Mouse (Mus musculus) kidney, adult 9 months (tissue): ENCODE measurements at regions not wholly inside any gene's neighbourhood (a gene's known extent, or its start where the extent isn't known, plus 50 kb on each side); places are given as distances from the start of the nearest gene placed in this dataset.

Source experiments
- DNase-seq: peaks from one replicate; pipeline ENCODE4 v3.0.0; 2022

DNA sequence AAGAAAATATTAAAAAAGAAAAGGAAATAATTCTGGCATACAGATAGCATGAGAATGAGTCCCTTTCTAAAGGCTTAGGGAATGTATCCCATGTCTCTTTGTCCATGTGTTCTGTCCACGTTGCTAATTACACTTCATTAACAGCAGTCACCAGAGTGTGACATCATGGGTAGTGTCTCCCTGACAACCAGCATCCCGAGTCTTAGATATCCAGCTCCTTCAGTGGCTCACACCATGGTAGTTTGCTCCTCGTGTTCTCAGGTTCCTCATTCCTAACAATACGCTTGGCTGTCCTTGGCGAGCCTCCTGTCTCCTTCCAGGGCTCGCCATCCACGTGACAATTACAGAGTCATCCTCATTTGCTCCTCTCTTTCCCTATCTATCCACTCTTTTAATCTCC is 388.1 kb upstream of the Dynlrb2 start:
- DNase-seq: no peak

DNA sequence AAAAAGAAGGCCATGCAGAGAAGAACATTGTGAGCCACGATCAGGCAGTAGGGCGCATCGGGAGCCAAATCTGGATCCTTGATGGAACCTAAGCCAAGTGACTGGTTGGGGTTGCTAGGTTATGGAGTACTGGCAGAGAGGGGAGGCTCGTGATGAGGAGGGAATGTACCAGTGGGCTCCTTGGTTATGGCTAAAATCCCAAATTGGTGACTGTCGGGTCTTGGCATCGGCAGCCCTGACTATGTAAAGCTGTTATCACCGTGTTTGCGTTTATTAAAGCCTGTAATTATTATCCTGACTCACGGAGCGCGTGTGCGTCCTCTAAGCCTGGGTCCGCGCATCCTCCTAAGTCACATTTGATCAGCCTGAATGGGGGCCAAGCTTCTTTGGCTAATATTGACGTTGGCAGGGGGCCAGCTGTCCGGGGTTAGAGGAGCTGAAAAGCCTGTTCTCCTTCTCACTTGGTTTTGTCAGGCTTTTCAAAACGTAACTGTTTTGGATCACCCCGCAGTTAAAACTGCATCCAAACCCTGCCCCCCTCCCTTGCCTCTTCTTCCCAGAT is 388.9 kb upstream of the Dynlrb2 start:
- DNase-seq: peak; percentile 57

GRCm38 (mm10) chr8:116114978-116115377 is 389.8 kb upstream of the Dynlrb2 start:
- DNase-seq: no peak

GRCm38 (mm10) chr8:116114502-116114901 is 390.3 kb upstream of the Dynlrb2 start:
- peak; percentile 18 for DNase-seq

GRCm38 (mm10) chr8:116111168-116111567 is 393.6 kb upstream of the Dynlrb2 start:
- no peak for DNase-seq

- peak; percentile 42 for DNase-seq
Measured at GRCm38 (mm10) chr8:116096666-116097065, 389.1 kb upstream of the Maf start.

GRCm38 (mm10) chr8:116083156-116083555 is 375.6 kb upstream of the Maf start:
- no peak for DNase-seq

DNA sequence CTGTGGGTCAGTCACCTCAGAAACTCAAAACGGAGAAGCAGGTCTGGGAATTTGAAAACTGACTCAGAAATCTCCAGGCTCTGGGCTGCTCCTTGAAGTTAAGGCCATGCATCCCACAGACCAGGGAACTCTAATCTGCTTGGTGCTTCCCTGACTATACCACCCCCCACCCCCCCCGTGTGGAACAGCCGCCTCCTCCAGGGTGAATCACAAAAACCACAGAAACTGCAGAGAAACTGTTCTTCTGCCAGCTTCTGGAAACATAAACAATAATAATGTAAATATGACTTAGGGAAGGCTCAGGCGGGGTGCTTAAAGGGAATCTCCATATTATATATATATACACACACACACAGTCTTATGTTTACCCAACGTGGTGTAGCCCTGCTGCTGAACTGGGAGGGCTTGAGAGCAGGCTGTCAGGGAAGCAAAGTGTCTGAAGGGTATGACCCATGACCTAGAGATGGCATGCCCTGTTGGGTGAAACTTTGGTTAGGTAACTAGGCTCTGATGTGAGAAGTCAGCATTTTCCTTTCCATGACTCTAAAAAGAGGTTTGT is 371.3 kb upstream of the Maf start:
- DNase-seq: no peak

- DNase-seq: no peak
Measured at GRCm38 (mm10) chr8:116071497-116071896, 363.9 kb upstream of the Maf start.

DNA sequence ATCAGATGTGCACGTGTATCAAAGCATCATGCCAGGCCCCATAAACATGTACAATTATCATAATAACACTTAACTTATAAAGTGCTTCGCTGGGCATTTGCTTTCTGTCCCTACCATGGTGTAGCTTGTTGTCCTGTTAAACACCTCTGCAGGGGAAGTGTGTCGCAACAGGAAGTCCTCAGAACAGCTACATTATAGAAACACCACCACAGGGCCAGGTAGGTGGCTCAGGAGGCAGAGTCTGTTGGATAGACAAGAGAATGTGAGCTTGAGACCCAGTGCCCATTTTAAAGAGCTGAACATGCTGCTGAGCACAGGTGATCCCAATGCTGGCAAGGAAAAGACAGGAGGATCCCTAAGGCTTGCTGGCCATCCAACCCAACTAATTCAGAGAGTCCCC is 361.9 kb upstream of the Maf start:
- DNase-seq: no peak

DNA sequence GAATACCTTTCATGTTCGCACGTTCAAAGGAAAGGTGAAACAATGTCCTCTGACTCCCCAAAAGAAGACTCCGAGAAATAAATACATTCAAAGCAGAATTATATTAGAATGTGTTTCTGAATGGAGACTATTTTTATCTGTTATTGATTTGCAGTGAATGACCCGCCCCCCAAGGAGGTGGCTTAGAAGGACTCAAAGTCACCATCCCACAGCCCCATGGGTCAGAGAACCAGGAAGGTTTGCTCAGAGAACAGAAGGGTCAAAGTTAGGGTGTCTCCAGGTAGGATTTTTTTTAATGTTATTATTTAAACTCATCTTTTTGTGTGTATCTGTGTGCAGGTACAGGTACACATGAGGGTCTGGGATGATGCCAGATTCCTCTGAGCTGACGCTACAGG is 360.4 kb upstream of the Maf start:
- no peak for DNase-seq

- no peak for DNase-seq
Measured at GRCm38 (mm10) chr8:116067182-116067977, 359.8 kb upstream of the Maf start.

GRCm38 (mm10) chr8:116065871-116066270 is 358.3 kb upstream of the Maf start:
- no peak for DNase-seq

GRCm38 (mm10) chr8:116065327-116065726 is 357.7 kb upstream of the Maf start:
- no peak for DNase-seq

DNA sequence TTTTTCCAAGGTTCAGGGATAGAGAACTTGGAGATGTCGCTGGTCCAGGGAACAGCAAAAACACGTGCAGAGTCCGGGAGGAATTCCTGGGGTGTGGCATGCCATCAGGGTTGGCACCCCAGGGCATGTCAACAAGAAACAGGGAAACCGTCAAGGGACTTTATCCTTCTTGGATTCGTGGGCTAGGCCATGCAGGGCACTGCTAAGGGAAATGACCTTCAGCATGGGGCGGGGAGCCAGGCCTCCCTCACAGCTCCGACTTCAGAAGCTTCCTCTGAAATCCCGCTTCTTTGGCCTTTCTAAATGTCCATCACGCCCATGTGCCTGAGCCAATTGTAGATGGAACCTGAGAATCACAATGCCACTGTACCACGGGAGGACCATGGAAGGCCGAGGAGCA is 357.0 kb upstream of the Maf start:
- DNase-seq: no peak

DNA sequence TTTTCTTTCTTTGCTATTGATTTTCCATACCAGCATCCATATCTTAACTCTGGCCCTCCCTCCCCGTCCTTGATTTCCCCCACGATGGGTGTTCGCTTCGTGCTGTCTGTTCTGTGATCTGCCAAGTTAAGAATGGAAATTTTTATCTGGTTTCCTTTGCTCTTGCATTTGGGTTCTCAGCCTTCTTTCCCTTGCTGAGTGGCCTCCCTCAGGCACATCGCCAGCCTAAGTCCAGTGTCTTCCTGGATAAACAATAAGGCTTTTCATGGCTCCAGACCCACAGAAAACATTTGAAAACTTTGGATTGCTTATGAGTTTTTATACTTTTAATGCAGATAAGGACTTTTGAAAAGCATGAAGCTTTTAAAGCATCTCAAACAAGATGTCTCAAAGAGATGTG is 355.9 kb upstream of the Maf start:
- DNase-seq: peak; percentile 8

DNA sequence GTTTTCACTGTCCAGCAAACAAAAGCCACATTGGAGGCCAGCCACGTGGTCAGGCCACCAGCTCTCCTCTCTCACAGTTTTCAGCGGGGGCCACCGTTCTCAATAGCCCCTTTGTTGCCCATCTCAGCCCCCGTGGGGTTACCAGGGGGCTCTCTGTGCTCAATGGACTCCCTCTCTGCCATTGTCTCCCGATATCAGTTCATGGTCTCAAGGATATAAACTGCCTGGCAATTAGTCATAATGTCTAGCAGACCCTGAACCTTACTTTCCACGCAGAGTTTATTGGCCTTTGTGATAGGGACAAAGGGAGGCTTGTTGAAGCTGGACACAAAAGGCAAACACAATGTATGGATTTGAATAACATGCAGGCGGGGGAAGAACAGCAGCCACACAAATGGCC is 345.9 kb upstream of the Maf start:
- no peak for DNase-seq

- no peak for DNase-seq
Measured at GRCm38 (mm10) chr8:116053043-116053442, 345.4 kb upstream of the Maf start.

- no peak for DNase-seq
Measured at GRCm38 (mm10) chr8:116048480-116048879, 340.9 kb upstream of the Maf start.

GRCm38 (mm10) chr8:116046859-116047258 is 339.3 kb upstream of the Maf start:
- no peak for DNase-seq

DNA sequence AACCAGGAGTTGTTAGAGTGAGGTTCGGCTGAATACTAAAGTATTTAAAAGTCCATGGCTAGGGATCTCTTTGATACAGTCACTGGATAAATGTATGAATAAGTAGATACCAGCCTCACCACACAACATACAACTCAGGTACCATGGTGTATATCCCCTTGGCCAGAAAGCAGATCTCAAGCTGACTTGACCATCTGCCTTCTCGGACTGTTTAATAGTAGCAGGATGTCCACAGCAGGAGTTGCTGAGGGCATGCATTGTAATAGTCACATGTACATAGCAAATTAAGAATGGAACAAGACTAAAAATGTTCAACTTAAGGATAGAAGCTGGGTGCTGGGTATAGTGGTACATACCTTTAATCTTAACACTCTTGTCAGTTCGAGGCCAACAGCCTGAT is 337.9 kb upstream of the Maf start:
- no peak for DNase-seq

DNA sequence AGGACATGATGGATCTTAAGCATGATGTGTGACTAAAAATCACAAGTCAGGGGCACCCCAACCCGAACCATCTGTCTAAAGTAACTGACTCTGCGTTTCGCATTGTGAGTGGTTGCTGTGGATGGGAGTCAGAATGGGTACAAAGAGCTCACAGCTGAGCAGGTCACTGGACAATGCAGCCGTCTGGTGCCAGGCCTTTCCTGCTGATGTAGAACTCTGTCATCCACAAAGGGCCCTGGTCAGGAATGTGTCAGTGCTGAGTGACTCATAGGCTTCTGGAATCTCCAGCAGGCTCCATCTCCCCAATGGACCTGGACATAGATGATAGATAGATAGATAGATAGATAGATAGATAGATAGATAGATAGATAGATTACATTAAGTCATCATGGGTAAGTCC is 335.8 kb upstream of the Maf start:
- DNase-seq: no peak

- DNase-seq: no peak
Measured at GRCm38 (mm10) chr8:116030966-116031365, 323.4 kb upstream of the Maf start.

- no peak for DNase-seq
Measured at GRCm38 (mm10) chr8:116025321-116025720, 317.7 kb upstream of the Maf start.

DNA sequence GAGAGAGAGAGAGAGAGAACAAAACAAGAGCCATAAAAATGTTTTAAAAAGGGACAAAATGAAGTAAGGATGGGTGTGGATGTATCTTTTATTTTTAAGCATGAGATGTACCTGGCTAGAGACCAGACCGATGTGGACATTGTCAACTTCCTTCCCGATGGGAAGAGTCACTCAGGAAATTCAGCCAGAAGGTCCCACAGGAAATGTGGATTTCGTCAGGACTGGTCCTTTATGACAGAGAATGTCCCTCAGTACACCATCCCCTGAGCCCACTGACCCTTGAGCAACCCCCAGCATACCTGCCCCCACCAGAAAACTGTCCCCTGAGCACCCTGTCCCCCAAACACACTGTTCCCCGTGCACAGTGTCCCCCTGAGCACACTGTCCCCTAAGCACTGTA is 317.2 kb upstream of the Maf start:
- DNase-seq: peak; percentile 8
